Mouse (Mus musculus): ENCODE results near the gene Ccnd3.

The Ccnd3 gene

GRCm38 (mm10) chr17:47568951-47569527 is 64.2 kb downstream of the Ccnd3 start:
- in situ Hi-C loops (cut with MboI; ENCODE audit: low pct_unique_long_range_greater_than_20kb in 1 of 2, low sequenced_read_pairs in 2 of 2, unreplicated experiment in 1 of 2), result loop anchor here in 1 of 2 experiments (5.0 kb wide), 1 partner anchor 57 kb away; no protein-coding TSS in a partner anchor

GRCm38 (mm10) chr17:47571621-47572020 is 66.8 kb downstream of the Ccnd3 start:
- in situ Hi-C loops (cut with MboI; ENCODE audit: low pct_unique_long_range_greater_than_20kb in 1 of 2, low sequenced_read_pairs in 2 of 2, unreplicated experiment in 1 of 2), result no loop called here

- in situ Hi-C loops (cut with MboI; ENCODE audit: low pct_unique_long_range_greater_than_20kb in 1 of 2, low sequenced_read_pairs in 2 of 2, unreplicated experiment in 1 of 2), result no loop called here
Measured at GRCm38 (mm10) chr17:47572436-47572835, 67.6 kb downstream of the Ccnd3 start.

GRCm38 (mm10) chr17:47574028-47574427 is 69.2 kb downstream of the Ccnd3 start:
- in situ Hi-C loops (cut with MboI; ENCODE audit: low pct_unique_long_range_greater_than_20kb in 1 of 2, low sequenced_read_pairs in 2 of 2, unreplicated experiment in 1 of 2), result no loop called here

GRCm38 (mm10) chr17:47574830-47575229 is 70.0 kb downstream of the Ccnd3 start:
- in situ Hi-C loops (cut with MboI; ENCODE audit: low pct_unique_long_range_greater_than_20kb in 1 of 2, low sequenced_read_pairs in 2 of 2, unreplicated experiment in 1 of 2), result no loop called here

GRCm38 (mm10) chr17:47578655-47579054 is 73.8 kb downstream of the Ccnd3 start:
- in situ Hi-C loops (cut with MboI; ENCODE audit: low pct_unique_long_range_greater_than_20kb in 1 of 2, low sequenced_read_pairs in 2 of 2, unreplicated experiment in 1 of 2), result no loop called here

- in situ Hi-C loops (cut with MboI; ENCODE audit: low pct_unique_long_range_greater_than_20kb in 1 of 2, low sequenced_read_pairs in 2 of 2, unreplicated experiment in 1 of 2), result loop anchor here in 1 of 2 experiments (5.0 kb wide), 1 partner anchor 54 kb away; no protein-coding TSS in a partner anchor
Measured at GRCm38 (mm10) chr17:47580962-47581361, 76.1 kb downstream of the Ccnd3 start.

- in situ Hi-C loops (cut with MboI; ENCODE audit: low pct_unique_long_range_greater_than_20kb in 1 of 2, low sequenced_read_pairs in 2 of 2, unreplicated experiment in 1 of 2), result no loop called here
Measured at GRCm38 (mm10) chr17:47588517-47588916, 83.7 kb downstream of the Ccnd3 start.

GRCm38 (mm10) chr17:47591073-47591472 is 86.2 kb downstream of the Ccnd3 start:
- in situ Hi-C loops (cut with MboI; ENCODE audit: low pct_unique_long_range_greater_than_20kb in 1 of 2, low sequenced_read_pairs in 2 of 2, unreplicated experiment in 1 of 2), result loop anchor here in 1 of 2 experiments (10.0 kb wide), 1 partner anchor 76 kb away; no protein-coding TSS in a partner anchor

GRCm38 (mm10) chr17:47593215-47593853 is 88.5 kb downstream of the Ccnd3 start:
- in situ Hi-C loops (cut with MboI; ENCODE audit: low pct_unique_long_range_greater_than_20kb in 1 of 2, low sequenced_read_pairs in 2 of 2, unreplicated experiment in 1 of 2), result loop anchor here in 1 of 2 experiments (10.0 kb wide), 1 partner anchor 79 kb away; no protein-coding TSS in a partner anchor

GRCm38 (mm10) chr17:47593854-47594182 is 89.0 kb downstream of the Ccnd3 start:
- in situ Hi-C loops (cut with MboI; ENCODE audit: low pct_unique_long_range_greater_than_20kb in 1 of 2, low sequenced_read_pairs in 2 of 2, unreplicated experiment in 1 of 2), result loop anchor here in 1 of 2 experiments (10.0 kb wide), 1 partner anchor 79 kb away; no protein-coding TSS in a partner anchor

- in situ Hi-C loops (cut with MboI; ENCODE audit: low pct_unique_long_range_greater_than_20kb in 1 of 2, low sequenced_read_pairs in 2 of 2, unreplicated experiment in 1 of 2), result loop anchor here in 1 of 2 experiments (10.0 kb wide), 1 partner anchor 80 kb away; no protein-coding TSS in a partner anchor
Measured at GRCm38 (mm10) chr17:47594183-47594968, 89.5 kb downstream of the Ccnd3 start.

GRCm38 (mm10) chr17:47594969-47595247 is 90.1 kb downstream of the Ccnd3 start:
- in situ Hi-C loops (cut with MboI; ENCODE audit: low pct_unique_long_range_greater_than_20kb in 1 of 2, low sequenced_read_pairs in 2 of 2, unreplicated experiment in 1 of 2), result loop anchor here in 1 of 2 experiments (10.0 kb wide), 1 partner anchor 80 kb away; no protein-coding TSS in a partner anchor

GRCm38 (mm10) chr17:47595248-47596161 is 90.7 kb downstream of the Ccnd3 start:
- in situ Hi-C loops (cut with MboI; ENCODE audit: low pct_unique_long_range_greater_than_20kb in 1 of 2, low sequenced_read_pairs in 2 of 2, unreplicated experiment in 1 of 2), result loop anchor here in 1 of 2 experiments (10.0 kb wide), 1 partner anchor 81 kb away; no protein-coding TSS in a partner anchor

- in situ Hi-C loops (cut with MboI; ENCODE audit: low pct_unique_long_range_greater_than_20kb in 1 of 2, low sequenced_read_pairs in 2 of 2, unreplicated experiment in 1 of 2), result loop anchor here in 1 of 2 experiments (10.0 kb wide), 1 partner anchor 81 kb away; no protein-coding TSS in a partner anchor
Measured at GRCm38 (mm10) chr17:47596162-47596838, 91.4 kb downstream of the Ccnd3 start.

- in situ Hi-C loops (cut with MboI; ENCODE audit: low pct_unique_long_range_greater_than_20kb in 1 of 2, low sequenced_read_pairs in 2 of 2, unreplicated experiment in 1 of 2), result loop anchor here in 1 of 2 experiments (10.0 kb wide), 1 partner anchor 82 kb away; no protein-coding TSS in a partner anchor
Measured at GRCm38 (mm10) chr17:47596839-47597164, 92.0 kb downstream of the Ccnd3 start.

- in situ Hi-C loops (cut with MboI; ENCODE audit: low pct_unique_long_range_greater_than_20kb in 1 of 2, low sequenced_read_pairs in 2 of 2, unreplicated experiment in 1 of 2), result loop anchor here in 1 of 2 experiments (10.0 kb wide), 1 partner anchor 82 kb away; no protein-coding TSS in a partner anchor
Measured at GRCm38 (mm10) chr17:47597261-47597660, 92.4 kb downstream of the Ccnd3 start.
